Mouse (Mus musculus) retina, embryonic 14.5 days (tissue): ENCODE data around the gene Serpinb1c.
A peak's percentile ranks its signal among the peaks of the same experiment; 100 is the strongest.
"Not testable (repeated sequence)": the region's sequence is repeated elsewhere in the genome, so short reads cannot be mapped to it uniquely, and the experiment has no call there.

ENCODE experiments used
- DNase-seq: peaks from one replicate; pipeline ENCODE4 v3.0.0-alpha.2; 2015; ENCODE audit warnings: low spot score

The Serpinb1c gene

DNA sequence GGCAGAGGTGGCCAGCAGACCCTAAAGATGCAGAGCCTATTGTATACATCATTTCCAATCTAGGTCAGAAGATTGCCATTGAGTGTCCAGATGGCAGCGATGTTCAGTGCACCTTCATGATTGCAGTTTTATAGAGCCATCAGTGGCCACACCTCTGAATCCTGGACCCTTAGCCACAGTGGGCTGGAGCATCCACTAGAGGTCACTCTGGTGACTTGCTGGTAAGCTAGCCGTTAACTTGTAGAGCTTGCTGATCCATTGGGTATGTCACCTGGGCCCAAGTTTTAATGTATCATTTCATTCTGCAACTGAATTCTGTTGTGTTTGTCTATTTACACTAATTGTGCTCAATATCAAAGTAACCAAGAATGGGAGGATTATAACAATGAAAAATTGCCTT is 32.4 kb downstream of the Serpinb1c start:
- DNase-seq: peak; percentile 6

DNA sequence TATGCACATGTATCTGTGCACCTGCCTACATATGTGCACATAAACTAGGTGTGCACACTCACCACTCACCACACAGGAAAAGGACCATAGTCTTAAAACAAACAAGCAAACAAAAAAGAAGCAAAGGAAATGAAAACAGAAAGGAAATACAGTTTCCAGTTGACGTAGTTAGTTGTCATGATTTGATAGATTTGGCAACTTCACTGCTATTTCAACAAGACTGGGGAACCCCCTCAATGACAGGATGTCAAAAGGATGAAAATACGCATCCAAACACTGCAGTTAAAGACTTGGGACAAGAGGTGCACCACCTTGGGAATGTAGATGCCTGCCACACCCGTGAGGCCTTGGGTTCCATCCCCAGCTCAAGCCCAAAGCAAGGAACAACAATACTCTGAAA is 33.5 kb downstream of the Serpinb1c start:
- not testable (repeated sequence) for DNase-seq

DNA sequence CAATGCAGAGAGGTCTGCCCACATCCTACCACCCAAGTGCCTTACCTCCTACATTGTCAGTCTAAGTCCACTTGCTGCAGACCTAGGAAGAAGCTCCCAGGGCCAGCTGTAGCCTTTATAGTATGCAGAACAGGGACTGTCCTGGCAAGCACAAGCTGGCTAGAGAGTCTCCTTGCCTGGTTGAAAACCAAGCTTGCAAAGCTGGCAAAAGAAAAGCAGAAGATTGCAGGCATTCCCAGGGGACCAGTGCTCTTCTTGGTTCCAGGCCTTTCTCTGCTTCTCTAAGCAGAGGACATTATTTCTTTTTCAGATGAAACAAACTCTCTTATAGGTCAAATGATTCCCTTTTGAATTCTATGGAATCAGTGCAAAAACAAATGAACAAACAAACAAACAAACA is 34.6 kb downstream of the Serpinb1c start:
- no peak for DNase-seq

DNA sequence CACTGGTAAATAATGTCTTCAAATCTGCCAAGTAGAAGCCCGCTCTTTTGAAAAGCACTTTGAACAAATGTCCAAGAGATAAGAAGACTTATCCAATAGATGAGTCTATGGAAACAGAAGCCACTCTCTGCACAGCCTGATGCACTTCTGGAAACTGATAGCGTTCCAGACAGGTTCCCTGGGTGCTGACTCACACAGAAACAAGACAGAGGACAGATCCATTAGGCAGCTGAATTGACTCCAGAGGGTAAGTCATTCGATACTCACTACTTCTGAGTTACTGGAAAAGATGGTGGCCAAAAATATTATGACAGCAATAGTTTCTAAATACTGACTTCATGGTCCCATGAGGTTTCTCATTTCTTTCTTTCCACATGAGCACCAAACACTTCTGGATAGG is 37.2 kb downstream of the Serpinb1c start:
- no peak for DNase-seq

DNA sequence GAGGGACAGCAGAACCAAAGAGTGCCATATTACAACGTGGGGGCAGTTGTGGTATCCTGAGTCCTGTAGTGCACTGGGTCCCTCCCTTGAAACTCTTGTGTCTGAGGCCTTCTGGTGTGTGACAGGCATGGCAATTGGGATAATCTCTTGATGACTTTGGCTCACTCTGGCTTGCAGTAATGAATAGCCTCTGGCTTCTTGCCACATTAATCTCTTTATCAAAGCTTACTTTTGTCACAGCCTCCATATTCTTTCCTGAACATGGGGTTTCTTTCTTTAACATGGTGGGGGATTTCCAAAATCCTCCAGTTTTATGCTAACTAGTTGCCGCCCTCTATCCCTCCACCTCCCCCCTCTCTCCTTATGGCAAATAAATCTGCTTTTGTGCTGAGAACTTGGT is 44.9 kb downstream of the Serpinb1c start:
- no peak for DNase-seq

DNA sequence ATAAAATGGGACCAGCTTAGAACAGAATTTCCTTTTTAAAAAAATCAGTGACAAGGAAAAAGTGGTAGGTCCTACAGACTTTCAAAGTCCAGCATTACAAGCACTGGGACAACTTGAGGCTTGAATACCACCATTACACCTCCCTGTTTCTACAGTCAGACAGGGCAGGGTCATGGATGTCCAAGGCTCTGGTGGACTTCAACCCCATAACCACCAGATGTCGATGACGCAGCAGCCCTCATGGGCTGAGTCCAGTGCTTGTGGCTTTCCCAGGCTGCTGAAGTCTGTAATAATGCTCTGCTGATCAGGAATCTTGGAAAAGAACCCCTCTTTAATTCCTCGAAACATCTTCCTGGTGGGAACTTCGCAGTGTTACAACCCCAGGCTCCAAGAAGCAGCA is 45.5 kb downstream of the Serpinb1c start:
- no peak for DNase-seq

DNA sequence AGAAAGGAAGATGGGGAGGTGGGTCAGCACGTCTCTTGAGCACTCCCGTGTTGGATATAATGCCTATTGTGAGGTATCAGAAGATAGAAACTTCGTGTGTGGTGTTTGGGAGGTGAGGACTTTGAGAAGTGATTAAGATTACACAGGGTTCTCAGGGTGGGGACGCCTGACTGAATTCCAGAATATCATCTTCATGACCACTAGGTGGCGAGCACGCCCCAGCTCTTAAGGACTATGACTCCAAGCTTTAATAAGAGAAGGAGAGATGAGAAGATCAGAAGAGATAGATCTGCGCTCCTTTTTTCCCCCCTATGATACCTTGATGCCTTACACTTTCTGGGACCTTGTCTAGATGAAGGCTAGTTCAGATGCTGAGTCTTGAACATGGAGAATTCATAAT is 46.0 kb downstream of the Serpinb1c start:
- peak; percentile 79 for DNase-seq

DNA sequence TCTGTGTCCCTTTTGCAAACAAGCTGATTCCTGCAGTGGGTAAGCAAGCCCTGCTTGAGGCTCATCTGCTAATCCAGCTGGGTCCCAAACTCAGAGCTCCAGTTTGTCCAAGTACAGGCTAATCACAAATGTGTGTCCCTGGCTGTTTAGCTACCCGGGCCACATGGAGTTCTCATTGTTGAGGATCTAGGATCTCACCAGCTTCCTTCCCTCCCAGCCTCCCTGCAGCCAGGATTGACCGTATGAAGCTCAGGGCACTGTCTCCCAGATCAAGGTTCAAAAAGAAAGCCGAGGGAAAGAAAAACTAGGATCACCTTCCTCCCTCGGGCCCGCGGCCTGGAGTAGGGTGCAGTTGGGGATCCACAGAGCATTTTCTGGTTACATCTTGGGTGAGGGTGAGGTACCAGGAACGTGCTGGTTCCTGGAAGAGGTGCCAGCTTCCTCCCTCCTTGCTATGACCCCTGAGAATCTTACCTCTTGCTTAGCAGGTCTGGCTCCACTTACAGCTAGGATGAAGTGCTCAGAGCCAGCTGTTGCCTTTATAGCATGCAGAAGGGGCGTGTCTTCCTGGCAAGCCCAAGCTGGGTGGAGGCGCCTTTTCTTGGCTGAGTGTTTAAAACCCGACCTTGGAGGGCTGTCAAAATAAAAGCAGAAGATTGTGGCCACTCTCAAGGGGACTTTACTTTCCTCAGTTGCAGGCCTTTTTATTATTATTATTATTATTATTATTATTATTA is 47.2 kb downstream of the Serpinb1c start, which contains the start of gene Serpinb1a:
Serpinb1a (minus strand) TSS at position 518 of the 737 bp plus-strand sequence.
- DNase-seq: no peak

DNA sequence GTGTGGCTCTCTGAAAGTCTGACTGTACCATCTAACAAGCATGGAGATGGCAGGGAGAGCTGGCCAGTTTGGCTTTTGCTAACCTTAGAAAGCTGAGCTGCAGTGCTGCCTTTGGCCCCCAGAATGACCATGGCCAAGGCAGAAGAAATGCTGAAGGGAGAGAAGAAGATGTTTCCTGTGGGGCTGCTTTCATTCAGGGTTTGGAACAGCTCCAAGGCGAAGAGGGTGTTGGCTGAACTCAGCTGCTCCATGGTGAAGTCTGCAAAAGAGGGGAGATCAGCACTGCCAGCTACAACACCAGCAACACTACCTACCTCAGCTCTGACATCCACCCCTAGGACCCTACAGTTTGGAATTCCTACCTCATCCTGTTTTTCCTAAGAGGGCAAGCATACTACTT is 47.9 kb downstream of the Serpinb1c start:
- no peak for DNase-seq

DNA sequence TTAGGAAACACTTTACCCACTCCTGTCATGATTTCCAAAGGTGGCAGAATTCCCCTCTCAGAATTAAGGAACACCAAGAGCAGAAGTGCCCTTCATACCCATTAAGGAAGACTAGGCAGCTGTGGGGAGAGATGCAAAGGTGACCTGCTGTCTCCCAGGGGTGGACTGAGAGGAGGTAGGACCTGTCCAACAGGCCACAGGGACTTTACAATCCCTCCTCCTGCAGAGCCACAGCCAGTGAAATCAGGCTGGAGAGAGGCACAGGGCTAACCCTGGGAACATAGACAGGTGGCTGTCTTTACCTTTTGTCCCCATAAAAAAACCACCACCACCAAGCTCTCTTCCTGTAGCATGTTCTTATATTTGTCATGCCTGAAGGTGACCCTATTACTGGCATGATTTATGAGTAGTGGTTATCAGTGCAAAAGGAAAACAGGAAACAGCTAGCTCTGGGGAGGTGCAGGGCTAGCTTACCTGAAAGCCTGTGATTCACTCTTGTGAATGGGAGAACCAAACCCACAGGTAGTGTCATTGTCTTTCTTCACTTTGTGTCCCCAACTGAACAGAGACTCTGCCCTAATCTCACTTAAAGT is 48.4 kb downstream of the Serpinb1c start:
- no peak for DNase-seq

DNA sequence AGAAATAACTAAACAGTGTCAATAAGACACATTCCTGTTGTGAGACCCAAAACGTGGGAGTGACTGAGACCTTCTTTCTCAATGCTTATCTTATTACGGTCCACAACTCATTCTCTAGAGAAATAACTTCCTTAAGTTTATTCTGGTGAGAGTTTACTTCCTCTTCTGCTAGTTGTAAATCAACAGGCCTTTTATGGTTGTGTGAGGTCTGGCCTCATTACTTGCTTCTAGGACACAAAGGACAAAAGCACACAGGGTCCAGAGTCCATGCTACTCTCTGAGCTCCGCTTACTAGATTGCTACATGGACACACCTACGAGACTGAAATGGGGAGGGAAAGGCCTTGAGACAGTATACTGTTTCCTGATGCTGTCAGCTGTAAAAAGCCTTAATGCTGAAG is 48.9 kb downstream of the Serpinb1c start:
- no peak for DNase-seq

DNA sequence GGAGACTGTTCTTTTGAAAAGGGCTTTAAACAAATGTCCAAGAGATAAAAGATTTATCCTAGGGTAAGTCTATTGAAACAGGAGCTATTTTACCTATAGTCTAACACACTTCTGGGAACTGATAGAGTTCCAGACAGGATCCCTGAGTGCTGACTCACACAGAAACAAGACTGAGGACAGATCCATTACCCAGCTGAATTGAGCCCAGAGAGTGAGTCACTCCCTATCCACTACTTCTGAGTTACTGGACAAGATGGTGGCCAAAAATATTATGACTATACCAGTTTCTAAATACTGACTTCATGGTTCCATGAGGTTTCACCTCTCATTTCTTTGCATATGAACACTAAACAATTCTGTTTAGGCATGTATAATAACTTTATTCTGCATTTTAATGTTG is 51.8 kb downstream of the Serpinb1c start:
- no peak for DNase-seq

DNA sequence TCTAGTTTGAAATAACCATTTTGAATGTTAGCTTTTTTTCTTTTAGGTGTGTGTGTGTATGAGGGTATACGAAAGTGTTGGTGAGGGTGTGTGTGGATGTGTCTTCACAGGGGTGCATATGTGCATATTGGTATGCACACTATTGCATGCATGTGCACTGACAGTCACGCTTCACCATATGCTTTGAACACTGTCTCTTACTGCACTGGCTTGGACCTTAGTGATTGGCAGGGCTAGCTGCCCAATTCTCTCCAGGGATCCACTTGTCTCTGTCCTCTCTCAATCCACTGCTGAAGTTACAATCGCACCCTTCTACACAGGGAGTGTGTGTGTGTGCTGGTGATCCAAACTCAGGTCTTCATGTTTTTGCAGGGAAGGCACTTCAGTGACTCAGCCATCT is 56.7 kb downstream of the Serpinb1c start:
- DNase-seq: no peak

DNA sequence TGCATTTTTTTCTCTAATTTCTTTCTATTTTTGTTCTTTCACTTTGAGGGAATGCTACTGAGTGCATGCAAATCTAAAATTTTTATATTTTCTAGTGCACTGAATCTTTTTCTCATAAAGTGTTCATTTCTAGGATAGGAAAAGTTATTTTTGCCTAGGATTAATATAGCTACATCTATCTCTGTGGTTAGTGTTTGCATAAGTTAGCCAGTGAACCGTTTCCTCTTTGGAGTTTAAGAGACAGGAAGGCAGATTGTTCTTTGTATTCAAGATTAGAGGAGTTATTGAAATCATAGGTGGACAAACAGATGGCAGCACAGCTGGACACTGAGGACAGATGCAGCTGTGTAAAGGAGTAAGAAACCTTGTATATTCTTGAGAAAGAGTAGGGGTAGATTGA is 58.7 kb downstream of the Serpinb1c start:
- DNase-seq: no peak

DNA sequence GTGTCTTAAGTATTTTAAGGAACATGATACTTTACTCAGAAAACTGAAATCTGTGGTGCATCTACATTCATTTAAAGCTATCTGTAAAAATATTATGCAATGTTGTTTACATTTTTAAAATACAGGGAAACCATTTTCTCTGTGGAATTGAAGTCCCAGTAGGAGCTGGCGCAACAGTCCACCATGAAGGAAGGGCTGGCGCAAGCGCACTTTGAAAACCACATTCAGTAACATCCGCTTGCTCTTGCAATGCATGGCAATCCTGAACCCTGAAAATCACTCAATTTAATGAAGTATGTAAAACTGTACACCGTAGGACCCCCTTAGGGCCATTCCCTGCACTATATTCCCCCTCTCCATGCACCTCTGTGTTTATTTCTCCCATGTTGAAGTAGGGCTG is 63.5 kb downstream of the Serpinb1c start:
- DNase-seq: no peak

DNA sequence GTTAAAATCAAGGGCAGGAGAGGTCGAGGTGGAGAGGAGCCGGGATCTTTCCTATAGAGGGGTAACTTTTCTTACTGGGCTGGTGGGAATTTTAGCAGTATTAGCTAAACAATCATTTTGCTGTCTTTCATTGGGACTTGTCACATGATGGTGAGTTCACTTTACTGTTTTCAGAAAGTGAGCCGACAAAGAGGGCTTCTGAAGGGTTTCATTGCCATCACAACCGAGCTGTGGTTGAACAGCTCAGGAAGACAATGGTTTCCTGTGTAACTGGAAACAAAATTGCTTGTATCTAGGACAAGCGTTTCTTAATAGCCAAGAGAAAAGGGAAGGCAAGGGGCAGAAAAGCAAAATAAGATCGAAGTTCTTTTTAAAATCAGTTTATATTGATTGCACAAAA is 64.8 kb downstream of the Serpinb1c start:
- no peak for DNase-seq

DNA sequence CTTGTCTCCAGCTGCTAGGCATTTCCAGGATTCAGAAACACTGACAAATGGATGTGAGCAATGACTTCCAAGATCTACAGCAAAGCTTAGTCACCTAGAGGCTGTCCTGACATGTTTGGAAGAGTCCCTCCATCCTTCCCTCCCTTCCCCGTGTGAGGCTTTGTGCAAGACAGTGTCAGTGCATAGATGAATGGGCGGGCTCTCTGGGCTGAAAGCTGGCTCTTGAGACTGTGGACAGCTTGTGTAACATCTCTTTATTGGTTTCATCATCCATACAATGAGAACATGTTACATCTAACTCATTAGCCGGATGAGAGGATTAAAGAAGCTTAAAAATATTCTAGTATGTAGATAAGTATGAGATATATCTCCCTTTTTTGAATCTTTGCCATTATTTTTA is 65.2 kb downstream of the Serpinb1c start:
- DNase-seq: no peak

DNA sequence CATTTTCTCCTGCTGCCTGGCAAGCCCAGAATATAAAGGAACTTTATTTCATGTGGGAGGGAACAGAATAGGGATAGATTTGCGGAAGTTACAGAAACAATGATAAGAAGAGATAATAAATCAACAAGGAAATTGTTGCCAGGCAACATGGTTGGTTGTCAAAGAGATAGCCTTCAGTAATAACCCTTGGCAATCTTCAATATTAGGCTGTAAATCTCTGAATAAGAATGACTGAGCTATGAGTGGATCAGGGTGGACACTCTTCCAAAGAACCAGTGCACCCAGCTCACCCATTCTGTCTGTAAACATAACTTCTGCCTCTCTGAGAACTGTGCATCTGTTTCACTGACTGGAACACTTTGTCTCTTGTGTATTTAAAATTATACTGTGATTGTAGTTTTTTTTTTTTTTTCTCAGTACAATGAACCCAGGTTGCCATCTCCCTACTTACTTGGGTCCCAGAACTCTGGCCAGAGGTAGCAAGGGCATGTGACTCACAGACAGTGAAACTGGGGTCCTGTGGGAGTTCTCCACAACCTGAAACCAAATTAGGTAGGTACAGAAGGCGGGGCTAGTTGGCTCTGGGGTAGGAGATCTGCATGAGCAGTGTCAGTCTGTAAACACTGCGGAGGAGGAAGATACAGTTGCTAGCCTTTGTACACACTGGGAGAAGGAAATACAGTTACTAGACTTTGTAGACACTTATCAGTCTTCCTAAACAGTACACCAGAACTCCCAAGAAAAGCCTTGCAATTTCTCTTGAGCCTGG is 66.3 kb downstream of the Serpinb1c start:
- DNase-seq: no peak
